Mouse (Mus musculus): ENCODE measurements at regions not wholly inside any gene's neighbourhood (a gene's known extent, or its start where the extent isn't known, plus 50 kb on each side); places are given as distances from the start of the nearest gene placed in this dataset.

GRCm38 (mm10) chr8:126736441-126736962 is 142.7 kb upstream of the Irf2bp2 start:
- TF ChIP-seq MYOD1 (IDR thresholded peaks at IDR 0.05; ENCODE audit: control insufficient read depth, insufficient read length, low read depth) (no peak), FOSL1 (IDR thresholded peaks at IDR 0.05; ENCODE audit: insufficient read depth, low read length, poor library complexity, severe bottlenecking) (no peak), CTCF (IDR thresholded peaks at IDR 0.05; ENCODE audit: control insufficient read depth, insufficient read depth, insufficient read length) (no peak), CEBPB (IDR thresholded peaks at IDR 0.05; ENCODE audit: low read depth) (no peak), MAX (IDR thresholded peaks at IDR 0.05) (no peak), MYOG (IDR thresholded peaks at IDR 0.05; ENCODE audit: control insufficient read depth, extremely low read depth, insufficient read length) (no peak), USF1 (IDR thresholded peaks at IDR 0.05; ENCODE audit: low read depth) (no peak)
- no peak overlapping the region for H3K4me3 ChIP-seq (ENCODE audit: insufficient read depth, poor library complexity, severe bottlenecking)
- H3K79me2 ChIP-seq (ENCODE audit: control insufficient read depth, insufficient read depth): no peaks in the 10 kb centered on the region
- H3K36me3 ChIP-seq (ENCODE audit: control insufficient read depth, insufficient read depth): no peaks in the 10 kb centered on the region
- no peak overlapping the region for H3ac ChIP-seq (ENCODE audit: control insufficient read depth, insufficient read length, low read depth)
- H3K79me3 ChIP-seq (ENCODE audit: low read depth): no peaks in the 10 kb centered on the region
- no peaks in the 10 kb centered on the region for H3K27me3 ChIP-seq (ENCODE audit: control insufficient read depth, insufficient read depth, insufficient read length)

DNA sequence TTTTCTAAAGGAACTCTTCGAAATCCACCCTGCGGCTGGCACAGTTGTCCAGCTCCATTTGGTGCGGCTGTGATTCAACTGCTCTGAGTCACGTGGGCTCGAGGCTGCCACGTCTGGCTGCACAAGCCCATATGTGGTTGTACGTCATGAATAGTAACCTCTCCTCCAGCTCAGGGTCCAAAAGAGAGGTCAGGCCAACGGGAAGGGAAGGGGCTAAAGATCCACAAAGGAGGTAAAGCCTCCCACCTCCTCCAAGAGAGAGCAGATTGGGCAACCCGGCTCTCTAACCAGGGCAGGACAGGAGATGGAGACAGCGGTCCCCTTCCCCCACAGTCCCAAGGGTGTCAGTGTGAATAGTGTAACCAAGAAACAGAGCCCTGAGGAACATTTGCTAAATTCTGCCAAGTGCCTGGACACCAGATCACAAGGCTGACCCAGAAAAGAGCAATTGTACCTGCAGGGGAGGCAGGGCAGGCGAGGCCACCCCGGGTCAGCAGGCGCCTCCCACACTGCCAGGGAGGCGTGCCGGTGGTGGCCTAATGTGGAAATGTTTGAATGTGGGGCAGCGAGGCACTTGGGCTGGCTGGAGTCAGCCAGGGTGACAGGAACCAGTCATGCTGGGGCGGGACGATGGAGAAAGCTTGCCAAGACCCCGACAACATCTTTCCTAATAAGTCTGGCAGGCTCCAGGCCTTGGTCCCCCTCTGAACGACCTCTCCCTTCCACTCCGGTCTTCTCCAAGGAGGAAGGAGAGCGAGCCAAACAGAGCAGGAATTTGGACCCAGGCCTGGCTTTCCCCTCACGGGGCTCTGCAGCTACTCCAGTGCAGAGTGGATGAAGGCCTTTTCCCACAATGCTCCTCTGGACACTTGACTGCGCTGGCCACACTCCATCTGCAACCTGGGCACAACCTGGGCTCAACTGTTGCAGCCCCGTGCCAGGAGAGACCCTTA is 142.0 kb upstream of the Irf2bp2 start:
- H3K36me3 ChIP-seq (ENCODE audit: control insufficient read depth, insufficient read depth): no peaks in the 10 kb centered on the region
- no peaks in the 10 kb centered on the region for H3K79me3 ChIP-seq (ENCODE audit: low read depth)
- no peak overlapping the region for H3K4me3 ChIP-seq (ENCODE audit: insufficient read depth, poor library complexity, severe bottlenecking)
- peak overlapping the region; percentile 2 for H3ac ChIP-seq (ENCODE audit: control insufficient read depth, insufficient read length, low read depth)
- H3K27me3 ChIP-seq (ENCODE audit: control insufficient read depth, insufficient read depth, insufficient read length): no peaks in the 10 kb centered on the region
- TF ChIP-seq MAX (IDR thresholded peaks at IDR 0.05): peak; percentile 19
- no peak for TF ChIP-seq CTCF (IDR thresholded peaks at IDR 0.05; ENCODE audit: control insufficient read depth, insufficient read depth, insufficient read length)
- no peak for TF ChIP-seq MYOG (IDR thresholded peaks at IDR 0.05; ENCODE audit: control insufficient read depth, extremely low read depth, insufficient read length)
- TF ChIP-seq USF1 (IDR thresholded peaks at IDR 0.05; ENCODE audit: low read depth): peak; percentile 96
- H3K79me2 ChIP-seq (ENCODE audit: control insufficient read depth, insufficient read depth): no peaks in the 10 kb centered on the region

DNA sequence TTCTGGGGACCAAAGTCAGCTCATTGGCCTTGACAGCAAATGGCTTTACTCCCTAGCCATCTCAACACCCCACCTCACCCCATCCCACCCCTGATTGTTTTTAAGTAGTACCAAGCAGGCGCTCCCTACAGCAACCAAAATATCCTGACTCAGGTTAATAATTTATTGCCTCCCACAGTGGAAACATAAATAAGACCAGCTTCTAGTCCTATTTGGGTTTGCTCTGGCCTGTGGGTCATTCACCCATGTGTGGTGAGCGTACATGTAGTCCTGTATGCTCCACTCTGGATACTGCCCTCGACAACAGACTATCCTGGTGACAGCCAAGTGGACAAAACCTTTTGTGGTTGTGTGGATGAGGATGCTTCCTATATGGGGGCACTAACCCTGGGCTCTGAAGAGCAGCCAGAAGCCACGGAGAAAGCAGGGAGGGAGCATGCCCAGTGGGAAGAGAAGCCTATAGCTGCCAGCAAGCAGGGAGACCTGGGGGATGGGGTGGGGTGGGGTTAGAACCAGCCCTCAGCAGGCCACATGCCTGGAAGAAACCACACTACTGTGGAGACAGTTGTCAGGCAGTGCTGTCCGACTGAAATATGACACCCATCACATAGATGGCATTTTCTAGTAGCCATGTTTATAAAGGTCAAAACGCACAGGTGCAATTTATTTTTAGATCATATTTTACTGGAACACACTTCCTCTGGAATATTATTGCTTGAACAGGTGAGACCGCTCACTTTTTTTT is 141.1 kb upstream of the Irf2bp2 start:
- Histone ChIP-seq H3ac (ENCODE audit: control insufficient read depth, insufficient read length, low read depth) (peak overlapping the region; percentile 16), H3K27me3 (ENCODE audit: control insufficient read depth, insufficient read depth, insufficient read length) (no peaks in the 10 kb centered on the region), H3K79me3 (ENCODE audit: low read depth) (no peaks in the 10 kb centered on the region), H3K79me2 (ENCODE audit: control insufficient read depth, insufficient read depth) (no peaks in the 10 kb centered on the region), H3K4me3 (ENCODE audit: insufficient read depth, poor library complexity, severe bottlenecking) (no peak overlapping the region), H3K36me3 (ENCODE audit: control insufficient read depth, insufficient read depth) (no peaks in the 10 kb centered on the region)
- TF ChIP-seq CEBPB (IDR thresholded peaks at IDR 0.05; ENCODE audit: low read depth): no peak
- peak; percentile 82 for TF ChIP-seq MYOD1 (IDR thresholded peaks at IDR 0.05; ENCODE audit: control insufficient read depth, insufficient read length, low read depth)
- TF ChIP-seq MAX (IDR thresholded peaks at IDR 0.05): peak; percentile 79

GRCm38 (mm10) chr8:126733779-126734178 is 140.0 kb upstream of the Irf2bp2 start:
- Histone ChIP-seq H3K4me3 (ENCODE audit: insufficient read depth, poor library complexity, severe bottlenecking) (no peak overlapping the region), H3K79me3 (ENCODE audit: low read depth) (no peaks in the 10 kb centered on the region), H3K79me2 (ENCODE audit: control insufficient read depth, insufficient read depth) (no peaks in the 10 kb centered on the region), H3K27me3 (ENCODE audit: control insufficient read depth, insufficient read depth, insufficient read length) (no peaks in the 10 kb centered on the region), H3ac (ENCODE audit: control insufficient read depth, insufficient read length, low read depth) (no peak overlapping the region), H3K36me3 (ENCODE audit: control insufficient read depth, insufficient read depth) (no peaks in the 10 kb centered on the region)
- TF ChIP-seq MYOD1 (IDR thresholded peaks at IDR 0.05; ENCODE audit: control insufficient read depth, insufficient read length, low read depth): no peak
- no peak for TF ChIP-seq CEBPB (IDR thresholded peaks at IDR 0.05; ENCODE audit: low read depth)
- no peak for TF ChIP-seq USF1 (IDR thresholded peaks at IDR 0.05; ENCODE audit: low read depth)
- no peak for TF ChIP-seq FOSL1 (IDR thresholded peaks at IDR 0.05; ENCODE audit: insufficient read depth, low read length, poor library complexity, severe bottlenecking)
- no peak for TF ChIP-seq MYOG (IDR thresholded peaks at IDR 0.05; ENCODE audit: control insufficient read depth, extremely low read depth, insufficient read length)
- TF ChIP-seq MAX (IDR thresholded peaks at IDR 0.05): no peak
- TF ChIP-seq CTCF (IDR thresholded peaks at IDR 0.05; ENCODE audit: control insufficient read depth, insufficient read depth, insufficient read length): no peak

- no peak for TF ChIP-seq USF1 (IDR thresholded peaks at IDR 0.05; ENCODE audit: low read depth)
- TF ChIP-seq MYOD1 (IDR thresholded peaks at IDR 0.05; ENCODE audit: control insufficient read depth, insufficient read length, low read depth): peak; percentile 20
- Histone ChIP-seq H3K27me3 (ENCODE audit: control insufficient read depth, insufficient read depth, insufficient read length) (no peaks in the 10 kb centered on the region), H3K4me3 (ENCODE audit: insufficient read depth, poor library complexity, severe bottlenecking) (no peak overlapping the region)
Measured at GRCm38 (mm10) chr8:126733307-126733706, 139.5 kb upstream of the Irf2bp2 start.

More at GRCm38 (mm10) chr8:126733307-126733706, 139.5 kb upstream of the Irf2bp2 start:
- Histone ChIP-seq H3K79me3 (ENCODE audit: low read depth) (no peaks in the 10 kb centered on the region), H3ac (ENCODE audit: control insufficient read depth, insufficient read length, low read depth) (no peak overlapping the region), H3K79me2 (ENCODE audit: control insufficient read depth, insufficient read depth) (no peaks in the 10 kb centered on the region), H3K36me3 (ENCODE audit: control insufficient read depth, insufficient read depth) (no peaks in the 10 kb centered on the region)
